Mouse (Mus musculus) lung, adult 2 months (tissue): Measurements from ENCODE around the gene Glyatl3.

Source experiments
- CTCF ChIP-seq: fragments of 200-500 bp; IDR thresholded peaks from 2 replicates; pipeline ENCODE4 v1.5.1; 2011; ENCODE audit warnings: mild to moderate bottlenecking, low read length, control low read depth; ENCODE audit not compliant: insufficient read depth
- POLR2A ChIP-seq: fragments of 200-500 bp; IDR thresholded peaks from 2 replicates; pipeline ENCODE4 v1.6.1; 2011; ENCODE audit warnings: low read depth, mild to moderate bottlenecking, control low read depth, low read length, borderline replicate concordance; ENCODE audit errors: extremely low read depth

DNA sequence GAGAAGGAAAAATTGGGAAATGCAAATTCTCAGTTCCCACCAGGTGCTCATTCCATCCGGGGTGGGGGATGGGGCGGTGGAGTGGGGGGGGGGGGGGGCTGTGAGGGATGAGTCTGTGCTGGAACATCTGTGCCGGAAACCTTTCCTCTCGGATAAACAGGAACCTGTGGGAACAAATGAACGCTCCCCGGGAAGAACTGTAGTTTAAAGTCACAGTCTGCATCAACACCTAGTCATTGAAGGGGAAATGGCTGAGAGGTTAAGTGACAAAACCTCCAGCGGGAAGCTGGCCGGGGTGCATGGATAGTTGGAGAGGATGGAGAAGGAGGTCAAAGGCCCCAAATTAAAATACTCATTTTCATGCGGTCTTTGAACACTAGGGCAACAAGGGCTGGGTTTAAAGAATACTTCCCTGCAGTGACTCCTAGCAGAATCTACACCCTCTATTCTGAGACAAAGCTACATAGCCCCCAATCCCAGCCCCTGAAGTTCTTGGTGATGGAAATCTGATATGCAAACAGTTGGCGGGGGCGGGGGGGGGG lies 10.0 kb downstream of the Glyatl3 start:
- TF ChIP-seq CTCF (no peak), POLR2A (no peak)
